Mouse (Mus musculus): ENCODE measurements around the gene Gm8113. TPM values are rescaled to one million over a fixed set of nuclear protein-coding genes. Genes with fewer than 3 reads are reported as not detected.
"Not testable (repeated sequence)": the region's sequence is repeated elsewhere in the genome, so short reads cannot be mapped to it uniquely, and the experiment has no call there.

Gene Gm8113
- polyA plus RNA-seq, 1 experiment from 2014 or later, result 34.7 TPM

- Histone ChIP-seq H3K27ac (ENCODE audit: low read depth) (peak overlapping the region; percentile 96), H3K4me2 (peak overlapping the region; percentile 54), H3K4me3 (ENCODE audit: low read depth, low read length) (peak overlapping the region; percentile 44), H3K9ac (peak overlapping the region; percentile 69)
- 6% methylated on average over 21 of the region's 21 CpGs for WGBS
- DNase-seq (peak; percentile 70), ATAC-seq (ENCODE audit: insufficient read depth) (peak; percentile 93)
- not testable (repeated sequence) for H3K4me1 ChIP-seq (ENCODE audit: insufficient read depth); H3K27me3 ChIP-seq (ENCODE audit: insufficient read depth, low read length); H3K9me3 ChIP-seq (ENCODE audit: low read depth, low read length); H3K36me3 ChIP-seq (ENCODE audit: insufficient read depth)
These were observed 287 bp downstream of the Gm8113 start for GRCm38 (mm10) chr14:43925404-43925950.

DNA sequence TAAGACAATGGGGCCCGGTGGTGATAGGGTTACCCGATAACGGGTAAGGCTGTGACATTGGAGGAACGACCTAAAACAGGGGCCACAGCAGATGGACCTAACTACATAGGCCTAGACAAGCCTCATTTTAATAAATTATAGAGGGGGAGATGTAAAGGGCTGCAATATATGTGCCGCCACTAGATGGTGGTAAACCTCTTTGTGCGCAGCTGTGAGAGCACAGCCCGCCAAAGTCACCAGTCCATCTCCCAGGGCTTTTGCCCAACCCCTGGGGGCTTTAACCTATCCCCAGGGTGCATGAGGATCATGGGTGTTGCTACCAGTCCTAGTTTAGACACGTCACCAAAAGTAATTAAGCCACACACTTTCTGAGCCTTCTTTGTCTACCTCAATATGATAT lies 7.8 kb downstream of the Gm8113 start:
- 10% methylated on average over 8 of the region's 8 CpGs for WGBS
- H3K4me1 ChIP-seq (ENCODE audit: insufficient read depth); H3K27ac ChIP-seq (ENCODE audit: low read depth); H3K4me2 ChIP-seq; H3K4me3 ChIP-seq (ENCODE audit: low read depth, low read length); H3K9me3 ChIP-seq (ENCODE audit: low read depth, low read length); ATAC-seq (ENCODE audit: insufficient read depth); H3K27me3 ChIP-seq (ENCODE audit: insufficient read depth, low read length); H3K36me3 ChIP-seq (ENCODE audit: insufficient read depth); H3K9ac ChIP-seq: not testable (repeated sequence)
- peak; percentile 70 for TF ChIP-seq CTCF (IDR thresholded peaks at IDR 0.05; ENCODE audit: low read depth)
- peak; percentile 79 for DNase-seq

DNA sequence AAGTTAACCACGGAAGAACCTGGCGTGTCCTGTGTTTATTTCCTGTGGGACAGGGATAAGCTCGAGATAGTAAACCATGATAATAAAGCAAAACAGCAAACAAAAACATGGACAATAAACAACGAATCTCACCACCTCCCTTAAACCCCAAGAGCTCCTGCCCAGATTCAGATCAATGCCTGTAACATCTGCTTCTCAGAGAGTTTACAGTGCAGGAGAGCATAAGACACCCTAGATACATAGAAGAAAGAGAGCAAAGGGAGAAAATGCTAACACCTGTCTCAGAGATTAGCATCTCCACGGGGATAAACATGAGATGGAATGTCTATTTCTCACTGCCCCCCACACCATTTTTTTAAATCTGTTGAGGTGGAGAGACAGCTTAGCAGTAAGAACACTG lies 8.2 kb downstream of the Gm8113 start:
- H3K27me3 ChIP-seq (ENCODE audit: insufficient read depth, low read length); H3K4me1 ChIP-seq (ENCODE audit: insufficient read depth); H3K9ac ChIP-seq; H3K4me3 ChIP-seq (ENCODE audit: low read depth, low read length); DNase-seq; H3K36me3 ChIP-seq (ENCODE audit: insufficient read depth); H3K4me2 ChIP-seq; ATAC-seq (ENCODE audit: insufficient read depth); H3K27ac ChIP-seq (ENCODE audit: low read depth); H3K9me3 ChIP-seq (ENCODE audit: low read depth, low read length): not testable (repeated sequence)
- WGBS, result 45% methylated on average over 5 of the region's 5 CpGs

DNA sequence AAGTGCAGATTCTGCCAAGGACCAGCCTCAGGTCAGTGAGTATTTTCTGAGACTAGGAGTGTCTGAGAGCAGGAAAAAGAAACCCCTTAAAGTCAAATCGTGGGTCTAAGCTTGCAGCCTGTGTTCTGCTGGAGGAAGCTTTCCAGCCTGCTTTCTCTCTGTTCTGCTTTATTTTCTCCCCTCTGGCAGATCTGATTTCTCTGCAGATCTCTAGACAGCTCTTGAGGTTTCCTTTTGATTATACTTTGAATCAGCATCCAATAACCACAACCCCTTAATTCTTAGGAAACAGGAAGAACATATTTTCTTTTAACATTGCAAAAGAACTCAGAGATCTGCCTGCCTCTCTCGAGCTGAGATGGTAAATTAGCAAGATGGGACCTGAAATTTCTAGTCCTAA lies 28.2 kb downstream of the Gm8113 start:
- H3K9ac ChIP-seq; H3K4me2 ChIP-seq; H3K9me3 ChIP-seq (ENCODE audit: low read depth, low read length); DNase-seq; H3K27me3 ChIP-seq (ENCODE audit: insufficient read depth, low read length); H3K27ac ChIP-seq (ENCODE audit: low read depth); H3K4me3 ChIP-seq (ENCODE audit: low read depth, low read length); H3K36me3 ChIP-seq (ENCODE audit: insufficient read depth); H3K4me1 ChIP-seq (ENCODE audit: insufficient read depth); ATAC-seq (ENCODE audit: insufficient read depth): not testable (repeated sequence)
- 55% methylated on average over 2 of the region's 2 CpGs for WGBS

DNA sequence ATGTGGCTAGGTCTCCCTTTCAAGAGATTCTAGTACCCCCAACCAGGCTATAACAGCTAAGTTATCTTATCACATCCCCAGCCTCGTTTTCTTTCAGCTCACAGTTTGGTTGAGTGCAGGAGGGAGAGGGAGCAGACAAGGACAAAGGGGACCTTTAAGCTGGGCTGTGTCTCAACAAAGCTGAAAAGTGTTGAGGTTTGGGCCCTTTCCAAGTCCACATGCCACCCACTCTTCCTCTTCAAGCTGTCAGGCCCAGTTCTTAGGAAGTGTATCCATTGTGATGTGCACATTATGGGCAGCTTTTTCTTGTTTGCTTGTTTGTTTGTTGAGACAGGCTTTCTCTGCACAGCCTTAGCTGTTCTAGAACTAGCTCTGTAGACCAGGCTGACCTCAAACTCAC lies 29.9 kb downstream of the Gm8113 start:
- H3K36me3 ChIP-seq (ENCODE audit: insufficient read depth); ATAC-seq (ENCODE audit: insufficient read depth); H3K9ac ChIP-seq; H3K4me1 ChIP-seq (ENCODE audit: insufficient read depth); H3K4me3 ChIP-seq (ENCODE audit: low read depth, low read length); H3K4me2 ChIP-seq; DNase-seq; H3K27me3 ChIP-seq (ENCODE audit: insufficient read depth, low read length); H3K27ac ChIP-seq (ENCODE audit: low read depth); H3K9me3 ChIP-seq (ENCODE audit: low read depth, low read length): not testable (repeated sequence)
- WGBS, result no CpG with 5 or more reads among the region's 1 CpGs

DNA sequence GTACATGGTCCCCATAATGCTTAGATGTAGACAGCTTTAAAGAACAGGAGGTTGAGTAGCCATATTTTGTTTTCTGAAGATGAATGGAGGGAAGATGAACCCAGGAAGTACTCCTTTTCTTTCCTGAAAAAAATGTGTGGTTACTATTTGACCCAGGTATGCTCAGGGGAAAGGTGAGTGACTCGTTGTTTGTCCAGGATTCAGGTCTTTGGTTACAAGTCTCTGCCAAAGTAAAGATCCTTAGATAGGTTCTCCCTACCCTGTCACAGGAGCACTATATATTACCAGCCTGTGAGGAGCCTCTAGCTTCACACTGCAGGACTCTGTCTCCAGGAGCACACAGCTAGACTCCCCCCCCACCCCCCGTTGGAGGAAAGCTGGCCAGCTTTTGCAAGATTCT lies 31.6 kb downstream of the Gm8113 start, which contains the start of gene Ang5:
Gene Ang5 (plus strand): TSS at position 301 of the 400 bp plus-strand sequence.
- not testable (repeated sequence) for H3K9me3 ChIP-seq (ENCODE audit: low read depth, low read length)

More for the DNA sequence above, 31.6 kb downstream of the Gm8113 start, which contains the start of gene Ang5:
- ATAC-seq (ENCODE audit: insufficient read depth); H3K27me3 ChIP-seq (ENCODE audit: insufficient read depth, low read length); H3K4me3 ChIP-seq (ENCODE audit: low read depth, low read length); H3K9ac ChIP-seq; H3K4me2 ChIP-seq; H3K36me3 ChIP-seq (ENCODE audit: insufficient read depth); H3K4me1 ChIP-seq (ENCODE audit: insufficient read depth); H3K27ac ChIP-seq (ENCODE audit: low read depth); DNase-seq: not testable (repeated sequence)
- WGBS, result no CpG with 5 or more reads among the region's 2 CpGs

Other genes starting within 250 kb of the Gm8113 start
- not detected in 2 replicates for gene Gm8165, start 248.2 kb upstream of the Gm8113 start, polyA plus RNA-seq (2014; fragmentation: Nextera tagmentation; extraction: Ambion mirVana)
- 1.7 and 2.5 TPM in 2 replicates for gene Gm7324, start 227.6 kb upstream of the Gm8113 start, polyA plus RNA-seq (2014; fragmentation: Nextera tagmentation; extraction: Ambion mirVana)
- gene Gm16506, start 197.9 kb upstream of the Gm8113 start, polyA plus RNA-seq (2014; fragmentation: Nextera tagmentation; extraction: Ambion mirVana), result not detected in 2 replicates
- not detected in 2 replicates for gene Gm6526, start 177.5 kb upstream of the Gm8113 start, polyA plus RNA-seq (2014; fragmentation: Nextera tagmentation; extraction: Ambion mirVana)
- gene Gm8180, start 140.6 kb upstream of the Gm8113 start, polyA plus RNA-seq (2014; fragmentation: Nextera tagmentation; extraction: Ambion mirVana), result not detected in 2 replicates
- gene Ear1, start 49.9 kb upstream of the Gm8113 start, polyA plus RNA-seq (2014; fragmentation: Nextera tagmentation; extraction: Ambion mirVana), result not detected in 2 replicates
- gene Ear10, start 1.8 kb upstream of the Gm8113 start, polyA plus RNA-seq (2014; fragmentation: Nextera tagmentation; extraction: Ambion mirVana), result not detected in 2 replicates
- not detected in 2 replicates for gene Ang5, start 31.7 kb downstream of the Gm8113 start, polyA plus RNA-seq (2014; fragmentation: Nextera tagmentation; extraction: Ambion mirVana)
- gene Ang6, start 76.9 kb downstream of the Gm8113 start, polyA plus RNA-seq (2014; fragmentation: Nextera tagmentation; extraction: Ambion mirVana), result not detected in 2 replicates
- gene Ear2, start 177.3 kb downstream of the Gm8113 start, polyA plus RNA-seq (2014; fragmentation: Nextera tagmentation; extraction: Ambion mirVana), result 0.45 and 0.65 TPM in 2 replicates
- not detected in 2 replicates for gene Gm3327, start 198.5 kb downstream of the Gm8113 start, polyA plus RNA-seq (2014; fragmentation: Nextera tagmentation; extraction: Ambion mirVana)

All from lung, embryonic 14.5 days (tissue).